Mouse (Mus musculus) limb, embryonic 11.5 days (tissue): ENCODE data around the gene Lhx5. TPM values are rescaled to one million over a fixed set of nuclear protein-coding genes. Genes with fewer than 3 reads are reported as not detected.

Experiments used
- ATAC-seq: fragments of 200-750 bp; cut with Nextera tagmentation; 2 replicates; pipeline ENCODE4 v1.8.0; 2017; ENCODE audit warnings: low read depth; ENCODE audit not compliant: insufficient number of reproducible peaks, low FRiP score, low TSS enrichment
- DNase-seq: peaks from one replicate; pipeline ENCODE4 v3.0.0-alpha.2; 2015; ENCODE audit warnings: low spot score
- H3K27ac ChIP-seq: fragments of 300-500 bp; sonication (generic); replicated peaks from 2 replicates; pipeline ENCODE4 v1.5.1; 2014; ENCODE audit warnings: low read depth, mild to moderate bottlenecking, low read length
- H3K27me3 ChIP-seq: fragments of 300-500 bp; sonication (generic); 2 replicates; pipeline ENCODE4 v1.6.1; 2014; ENCODE audit warnings: mild to moderate bottlenecking, low read length, mixed read lengths; ENCODE audit not compliant: control insufficient read depth, insufficient read depth
- H3K36me3 ChIP-seq: fragments of 300-500 bp; sonication (generic); 2 replicates; pipeline ENCODE4 v1.6.1; 2014; ENCODE audit warnings: mild to moderate bottlenecking, low read length, moderate library complexity, mixed read lengths; ENCODE audit not compliant: control insufficient read depth, insufficient read depth
- H3K4me1 ChIP-seq: fragments of 300-500 bp; sonication (generic); 2 replicates; pipeline ENCODE4 v1.6.1; 2014; ENCODE audit warnings: low read length, mixed read lengths; ENCODE audit not compliant: control insufficient read depth, insufficient read depth
- H3K4me2 ChIP-seq: fragments of 300-500 bp; sonication (generic); 2 replicates; pipeline ENCODE4 v1.6.1; 2014; ENCODE audit warnings: low read depth, mild to moderate bottlenecking, moderate library complexity; ENCODE audit not compliant: severe bottlenecking
- H3K4me3 ChIP-seq: fragments of 300-500 bp; sonication (generic); 2 replicates; pipeline ENCODE4 v1.5.1; 2014; ENCODE audit warnings: low read depth, low read length
- H3K9ac ChIP-seq: fragments of 300-500 bp; sonication (generic); 2 replicates; pipeline ENCODE4 v1.6.1; 2014; ENCODE audit warnings: mild to moderate bottlenecking, low read length
- H3K9me3 ChIP-seq: fragments of 300-500 bp; sonication (generic); 2 replicates; pipeline ENCODE4 v1.6.1; 2016; ENCODE audit warnings: low read length; ENCODE audit not compliant: control insufficient read depth
- WGBS: fragments of 180-500 bp; shearing (Covaris S2); extraction: QIAGEN DNeasy Blood & Tissue Kit; methylation state at CpG from one replicate; pipeline ENCODE4 v1.1.7; 2014; 5-methylcytosine and 5-hydroxymethylcytosine counted together
- polyA plus RNA-seq: library from polyadenylated mRNA; unstranded; fragments of >200 nt; fragmentation: Nextera tagmentation; extraction: Ambion mirVana; gene quantifications from 2 replicates; pipeline ENCODE4 v1.2.1, GENCODE M21; 2014

The Lhx5 gene
- polyA plus RNA-seq, 1 experiment from 2014 or later: not detected

DNA sequence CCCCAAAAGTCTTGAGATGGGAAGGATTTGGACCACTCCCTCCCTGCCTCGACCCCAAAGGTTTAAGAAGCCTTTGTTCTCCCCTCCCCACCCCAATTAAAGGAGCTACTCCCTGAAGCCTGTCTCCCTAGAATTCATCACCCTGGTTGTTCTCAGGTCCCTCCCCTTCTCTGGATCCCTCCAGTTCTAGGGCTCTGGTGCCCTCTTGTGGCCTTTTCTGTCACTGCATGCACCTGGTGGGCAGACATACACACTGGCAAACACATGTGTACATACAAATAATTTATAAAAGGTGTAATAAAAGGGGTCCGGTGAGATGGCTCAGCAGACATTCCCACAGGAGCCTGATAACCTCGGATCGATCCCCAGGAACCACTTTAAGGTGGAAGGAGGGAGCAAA lies 32.8 kb downstream of the Lhx5 start:
- Histone ChIP-seq H3K27ac (no peak overlapping the region), H3K4me3 (no peak overlapping the region), H3K36me3 (no peaks in the 10 kb centered on the region), H3K27me3 (peaks cover 2% of the 10 kb centered on the region; the same call in 1 of the 2 replicates), H3K4me1 (no peaks in the 10 kb centered on the region), H3K4me2 (no peak overlapping the region), H3K9me3 (no peaks in the 10 kb centered on the region), H3K9ac (no peak overlapping the region)
- WGBS: 77% methylated on average over 4 of the region's 4 CpGs
- ATAC-seq (no peak), DNase-seq (peak; percentile 60)

- WGBS: 40% methylated on average over 5 of the region's 5 CpGs
- no peak overlapping the region for H3K27ac ChIP-seq
- ATAC-seq: no peak
- no peaks in the 10 kb centered on the region for H3K36me3 ChIP-seq
- no peaks in the 10 kb centered on the region for H3K4me1 ChIP-seq
- no peak for DNase-seq
- H3K27me3 ChIP-seq: peaks cover 2% of the 10 kb centered on the region; the same call in 1 of the 2 replicates
- H3K9ac ChIP-seq: no peak overlapping the region
- H3K9me3 ChIP-seq: no peaks in the 10 kb centered on the region
- H3K4me3 ChIP-seq: no peak overlapping the region
- H3K4me2 ChIP-seq: no peak overlapping the region
Measured at GRCm38 (mm10) chr5:120465062-120465461, 33.6 kb downstream of the Lhx5 start.

GRCm38 (mm10) chr5:120465860-120466259 lies 34.4 kb downstream of the Lhx5 start:
- no peak for ATAC-seq
- WGBS: 92% methylated on average over 6 of the region's 6 CpGs
- no peak overlapping the region for H3K4me2 ChIP-seq
- no peaks in the 10 kb centered on the region for H3K4me1 ChIP-seq
- H3K9me3 ChIP-seq: no peaks in the 10 kb centered on the region
- no peak for DNase-seq
- no peaks in the 10 kb centered on the region for H3K36me3 ChIP-seq
- peaks cover 2% of the 10 kb centered on the region; the same call in 1 of the 2 replicates for H3K27me3 ChIP-seq
- no peak overlapping the region for H3K27ac ChIP-seq
- no peak overlapping the region for H3K9ac ChIP-seq
- no peak overlapping the region for H3K4me3 ChIP-seq

- H3K4me2 ChIP-seq: peak overlapping the region; percentile 0; the same call in 1 of the 2 replicates
- 6% methylated on average over 4 of the region's 4 CpGs for WGBS
- H3K9ac ChIP-seq: no peak overlapping the region
- no peaks in the 10 kb centered on the region for H3K9me3 ChIP-seq
- no peaks in the 10 kb centered on the region for H3K36me3 ChIP-seq
- ATAC-seq (no peak), DNase-seq (no peak)
- H3K4me1 ChIP-seq: 0 out of 2 replicates have a peak, but pooled peaks cover 2% of the 10 kb centered on the region
- H3K4me3 ChIP-seq: no peak overlapping the region
- no peaks in the 10 kb centered on the region for H3K27me3 ChIP-seq
- no peak overlapping the region for H3K27ac ChIP-seq
Measured at GRCm38 (mm10) chr5:120467026-120467425, 35.5 kb downstream of the Lhx5 start.

DNA sequence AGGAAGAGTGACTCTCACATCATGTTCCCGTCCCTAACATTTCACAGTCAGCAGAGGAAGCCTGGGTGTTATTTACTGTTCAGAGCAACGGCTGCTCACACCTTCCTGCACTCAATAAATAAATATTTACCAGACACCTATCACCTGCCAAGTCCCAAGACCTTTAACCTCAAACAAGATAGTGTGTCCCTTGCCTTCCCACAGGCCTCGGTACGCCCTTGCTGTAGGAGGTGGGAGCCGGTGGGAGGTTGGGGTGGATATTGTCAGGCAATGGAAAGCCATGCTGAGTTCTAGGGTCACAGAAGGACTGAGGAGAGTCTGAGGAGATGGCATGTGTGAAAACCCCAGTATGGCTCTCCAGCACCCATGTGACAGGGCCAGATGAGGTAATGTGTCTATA lies 36.8 kb downstream of the Lhx5 start:
- DNase-seq (no peak), ATAC-seq (no peak)
- Histone ChIP-seq H3K36me3 (no peaks in the 10 kb centered on the region), H3K9ac (no peak overlapping the region), H3K4me3 (no peak overlapping the region), H3K9me3 (no peaks in the 10 kb centered on the region), H3K4me2 (no peak overlapping the region), H3K27me3 (no peaks in the 10 kb centered on the region), H3K4me1 (0 out of 2 replicates have a peak, but pooled peaks cover 2% of the 10 kb centered on the region), H3K27ac (no peak overlapping the region)
- WGBS: 73% methylated on average over 5 of the region's 5 CpGs

DNA sequence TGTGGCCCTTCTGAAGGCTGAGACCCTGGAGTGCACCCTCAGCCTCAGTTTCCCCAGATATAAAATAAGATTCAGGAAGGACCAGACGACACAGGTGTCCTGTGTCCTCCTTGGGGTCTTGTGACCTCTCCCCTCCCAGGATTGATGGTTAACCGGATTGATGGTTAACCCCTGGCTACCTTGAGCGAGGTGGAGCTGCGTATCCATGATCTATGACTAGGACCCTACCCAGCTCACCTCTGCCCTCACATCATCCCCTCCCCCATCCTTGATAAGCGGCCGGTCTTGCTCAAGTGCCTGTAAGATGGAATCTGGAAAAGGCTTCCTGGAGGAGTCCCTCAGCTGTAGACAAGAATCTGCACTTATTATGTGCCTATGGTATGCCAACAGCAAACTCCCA lies 37.3 kb downstream of the Lhx5 start:
- ATAC-seq (no peak), DNase-seq (no peak)
- no peaks in the 10 kb centered on the region for H3K9me3 ChIP-seq
- no peaks in the 10 kb centered on the region for H3K27me3 ChIP-seq
- 83% methylated on average over 6 of the region's 6 CpGs for WGBS
- no peak overlapping the region for H3K4me3 ChIP-seq
- H3K27ac ChIP-seq: no peak overlapping the region
- H3K9ac ChIP-seq: no peak overlapping the region
- H3K4me1 ChIP-seq: 0 out of 2 replicates have a peak, but pooled peaks cover 2% of the 10 kb centered on the region
- no peak overlapping the region for H3K4me2 ChIP-seq
- H3K36me3 ChIP-seq: no peaks in the 10 kb centered on the region

DNA sequence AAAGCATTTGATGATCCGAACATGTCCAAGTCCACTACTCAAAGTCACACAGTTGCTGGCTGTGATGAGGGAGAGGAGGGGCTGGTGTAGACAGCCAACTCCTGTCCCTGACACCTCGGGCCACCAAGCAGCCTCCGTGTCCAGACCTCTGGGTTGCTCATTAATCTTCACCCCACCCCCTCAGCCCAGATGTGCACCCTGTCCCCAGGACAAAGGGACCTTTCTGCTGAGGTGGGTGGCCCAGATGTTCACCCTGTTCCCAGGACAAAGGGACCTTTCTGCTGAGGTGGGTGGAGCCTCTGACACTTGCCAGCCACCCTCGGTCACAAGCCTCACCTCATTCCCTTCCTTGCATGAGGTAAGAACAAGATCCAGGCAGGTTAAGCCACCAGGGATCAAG lies 40.0 kb downstream of the Lhx5 start:
- ATAC-seq (0 out of 2 replicates have a peak, but pooled peaks have one; percentile 55), DNase-seq (no peak)
- no peaks in the 10 kb centered on the region for H3K27me3 ChIP-seq
- H3K36me3 ChIP-seq: no peaks in the 10 kb centered on the region
- WGBS: 44% methylated on average over 4 of the region's 4 CpGs
- no peak overlapping the region for H3K9ac ChIP-seq
- no peak overlapping the region for H3K4me3 ChIP-seq
- 0 out of 2 replicates have a peak, but pooled peaks cover 5% of the 10 kb centered on the region for H3K4me1 ChIP-seq
- H3K9me3 ChIP-seq: no peaks in the 10 kb centered on the region
- H3K4me2 ChIP-seq: no peak overlapping the region
- no peak overlapping the region for H3K27ac ChIP-seq

- 79% methylated on average over 8 of the region's 8 CpGs for WGBS
- no peak within 1 kb of the TSS for H3K27ac ChIP-seq
- H3K36me3 ChIP-seq: no peaks in the 10 kb centered on the region
- no peak within 1 kb of the TSS for H3K9ac ChIP-seq
- no peak within 1 kb of the TSS for H3K4me3 ChIP-seq
- H3K9me3 ChIP-seq: no peaks in the 10 kb centered on the region
- H3K27me3 ChIP-seq: no peaks in the 10 kb centered on the region
- H3K4me1 ChIP-seq: 0 out of 2 replicates have a peak, but pooled peaks cover 5% of the 10 kb centered on the region
- no peak for ATAC-seq
- DNase-seq: no peak
- no peak within 1 kb of the TSS for H3K4me2 ChIP-seq
Measured at GRCm38 (mm10) chr5:120472770-120473169, 41.3 kb downstream of the Lhx5 start, which contains the start of gene Sdsl. TSS of gene Sdsl (minus strand) at chr5:120472810.

- no peaks in the 10 kb centered on the region for H3K27me3 ChIP-seq
- ATAC-seq (no peak), DNase-seq (no peak)
- WGBS: 96% methylated on average over 2 of the region's 2 CpGs
- H3K4me2 ChIP-seq: no peak overlapping the region
- H3K9me3 ChIP-seq: no peaks in the 10 kb centered on the region
- no peak overlapping the region for H3K9ac ChIP-seq
- H3K36me3 ChIP-seq: no peaks in the 10 kb centered on the region
- H3K27ac ChIP-seq: no peak overlapping the region
- no peak overlapping the region for H3K4me3 ChIP-seq
- 0 out of 2 replicates have a peak, but pooled peaks cover 5% of the 10 kb centered on the region for H3K4me1 ChIP-seq
Measured at GRCm38 (mm10) chr5:120473361-120473760, 41.9 kb downstream of the Lhx5 start.
